Mouse (Mus musculus) urinary bladder, postnatal 14 days (tissue): ENCODE data around the gene Creb3l2.

Experiments
- DNase-seq: peaks from one replicate; pipeline ENCODE4 v3.0.0; 2021; ENCODE audit warnings: low spot score

Gene Creb3l2

DNA sequence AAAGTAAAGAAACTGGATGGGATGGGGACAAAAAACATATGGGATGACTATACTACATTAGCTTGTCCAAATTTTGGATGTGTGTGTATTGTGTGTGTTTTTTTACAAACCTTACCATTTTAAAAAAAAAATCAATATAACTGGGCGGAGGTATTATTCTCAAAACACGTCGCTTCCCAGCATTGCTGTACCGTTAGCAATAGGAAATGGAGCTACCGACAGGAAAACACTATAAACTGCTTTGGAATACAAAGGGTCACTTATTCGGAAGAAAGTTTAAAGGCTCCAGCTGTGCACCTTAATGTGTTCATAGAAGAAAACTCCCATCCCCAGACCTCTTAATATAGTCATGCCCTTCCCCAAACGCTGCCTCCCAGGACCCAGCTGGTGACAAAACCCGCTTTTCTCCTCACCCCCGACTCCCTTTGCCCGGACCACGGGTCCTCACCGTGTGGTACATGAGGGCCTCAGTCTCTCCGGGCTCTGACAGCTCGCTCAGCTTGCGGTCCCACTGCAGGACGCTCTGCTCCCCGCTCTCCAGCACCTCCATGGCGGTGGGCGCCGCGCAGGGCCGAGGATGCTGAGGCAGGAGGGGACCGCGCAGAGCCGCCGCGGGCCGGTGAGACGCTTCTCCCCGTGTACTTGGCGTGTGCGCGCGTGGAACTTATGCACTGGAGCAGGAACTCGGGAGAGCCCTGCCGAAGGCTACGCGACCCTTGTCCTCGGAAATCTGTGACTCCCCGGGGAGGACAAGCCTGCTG, 515 bp downstream of the Creb3l2 start:
- DNase-seq: no peak

DNA sequence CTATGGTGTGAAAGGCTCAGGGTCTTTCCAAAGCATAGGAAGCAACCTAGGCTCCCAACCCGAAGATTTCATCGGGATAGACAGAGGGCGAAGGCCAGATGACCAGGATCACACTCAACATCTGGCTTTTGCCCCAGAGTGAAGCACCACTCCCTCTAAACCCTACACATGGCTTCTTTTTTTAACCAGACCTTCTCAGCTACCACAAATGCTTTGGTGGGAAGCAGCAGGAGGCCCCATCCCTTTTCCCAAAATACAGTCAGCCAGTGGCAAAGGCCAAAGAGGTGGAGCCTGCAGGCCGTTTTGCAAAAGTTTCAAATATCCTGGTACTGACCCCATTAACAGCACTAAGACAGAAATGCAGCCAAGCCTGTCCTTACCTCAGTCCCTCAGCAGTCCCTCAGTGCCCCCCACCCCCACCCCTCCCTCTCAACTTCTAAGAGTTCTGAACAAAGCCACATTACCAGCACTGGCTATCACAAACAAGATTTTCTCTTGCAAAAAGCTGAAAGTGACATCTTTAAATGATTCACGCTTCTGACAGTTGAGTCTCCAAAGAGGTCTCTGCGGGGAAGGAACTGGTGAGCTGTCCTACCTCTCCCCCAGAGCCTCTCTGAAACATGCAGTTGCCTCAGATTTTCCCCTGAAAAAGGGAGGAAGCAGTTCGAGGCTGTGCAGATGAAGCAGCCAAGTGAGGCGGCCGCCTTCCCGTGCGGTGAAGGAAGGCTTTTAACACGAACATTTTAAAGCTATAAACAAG, 1.3 kb downstream of the Creb3l2 start:
- DNase-seq: no peak

DNA sequence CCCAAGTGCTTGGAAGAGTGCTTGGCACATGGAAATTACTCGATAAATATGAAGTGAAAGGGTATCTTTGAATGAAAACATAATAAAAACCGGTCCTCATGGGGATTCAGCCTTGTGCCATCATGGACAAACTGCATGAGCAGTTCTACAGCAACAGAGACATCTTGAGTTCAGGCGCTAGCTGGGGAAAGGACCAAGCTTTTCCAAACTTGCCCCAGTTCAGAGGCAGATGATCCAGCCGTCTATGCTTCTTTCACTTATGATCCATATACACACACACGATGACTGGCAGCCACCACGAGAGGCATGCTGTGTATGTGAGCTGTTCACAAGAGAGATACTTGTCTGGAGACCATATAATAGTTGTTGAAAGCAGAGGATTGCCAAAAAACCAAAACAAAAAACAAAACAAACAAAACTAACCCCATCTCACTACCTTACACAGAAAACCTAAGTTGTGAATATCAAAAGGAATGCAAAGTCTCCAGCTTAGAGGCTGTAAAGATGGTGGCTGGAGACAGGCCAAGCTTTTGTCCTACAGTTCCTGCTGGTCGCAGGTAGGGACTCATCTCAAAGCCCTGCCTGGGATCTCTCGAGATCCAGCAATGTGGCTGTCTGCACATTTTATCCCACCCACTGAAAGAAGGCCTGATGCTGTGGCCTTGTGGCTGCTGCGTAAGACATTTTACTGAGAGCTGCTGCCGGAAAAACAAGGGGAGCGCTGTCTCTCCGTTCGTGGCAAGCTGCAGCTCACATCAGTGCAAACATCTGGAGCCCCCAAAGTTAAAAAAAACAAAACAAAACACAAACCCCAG, 2.1 kb downstream of the Creb3l2 start:
- DNase-seq: no peak

DNA sequence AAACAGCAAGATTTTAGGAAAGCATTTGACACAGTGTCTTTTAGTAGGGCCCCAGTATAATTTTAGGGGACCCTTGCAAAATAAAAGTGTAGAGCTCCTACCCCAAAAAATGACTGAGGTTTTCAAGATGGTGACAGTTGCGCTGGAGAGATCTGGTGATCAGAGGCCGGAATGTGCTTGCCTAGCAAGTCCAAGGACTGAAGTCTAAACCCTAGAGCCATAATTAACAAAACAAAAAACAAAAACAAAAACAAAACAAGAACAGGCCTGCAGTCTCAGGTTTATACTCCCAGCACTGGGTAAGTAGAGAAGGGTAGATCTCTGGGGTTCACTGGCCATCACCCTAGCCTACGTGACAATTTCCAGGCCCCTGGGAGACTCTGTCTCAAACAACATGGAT, 3.4 kb downstream of the Creb3l2 start:
- DNase-seq: no peak

DNA sequence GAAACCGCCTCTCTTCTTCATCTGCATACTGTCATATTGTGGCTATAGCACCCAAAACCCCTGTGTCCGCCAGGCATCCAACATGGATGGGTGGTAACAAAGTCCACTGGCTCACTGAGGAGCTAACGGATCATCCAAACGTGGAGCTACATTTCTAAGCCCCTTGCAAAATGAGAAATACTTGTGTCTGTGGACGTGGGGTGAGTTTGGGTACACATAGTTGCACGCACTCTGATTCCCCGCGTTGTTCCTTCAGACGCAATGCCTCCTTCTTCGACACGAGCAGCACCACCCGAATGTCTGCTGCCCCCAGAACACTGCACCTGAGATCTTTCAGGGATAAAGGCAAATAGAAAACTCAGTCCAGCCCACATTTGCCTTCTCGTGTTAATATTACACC, 4.9 kb downstream of the Creb3l2 start:
- DNase-seq: no peak

DNA sequence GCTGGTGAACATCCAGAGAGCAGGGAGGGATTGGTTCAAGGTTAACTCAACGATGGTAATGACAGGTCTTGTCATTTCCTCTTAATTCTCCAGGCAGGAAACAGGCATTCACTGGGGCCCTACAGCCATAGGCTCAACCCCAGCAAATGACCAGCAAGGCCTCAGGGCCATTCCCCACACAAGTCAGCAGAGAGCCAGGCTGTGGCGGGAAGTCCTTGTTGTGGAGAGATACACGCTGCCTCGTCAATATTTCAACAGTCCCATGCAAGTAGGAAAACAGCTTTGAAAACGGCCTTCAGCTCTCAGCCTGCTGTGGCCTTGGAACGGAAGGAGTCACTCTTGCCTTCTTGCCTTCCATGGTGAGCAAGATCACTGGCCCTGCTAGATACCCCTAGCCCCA, 6.6 kb downstream of the Creb3l2 start:
- no peak for DNase-seq

DNA sequence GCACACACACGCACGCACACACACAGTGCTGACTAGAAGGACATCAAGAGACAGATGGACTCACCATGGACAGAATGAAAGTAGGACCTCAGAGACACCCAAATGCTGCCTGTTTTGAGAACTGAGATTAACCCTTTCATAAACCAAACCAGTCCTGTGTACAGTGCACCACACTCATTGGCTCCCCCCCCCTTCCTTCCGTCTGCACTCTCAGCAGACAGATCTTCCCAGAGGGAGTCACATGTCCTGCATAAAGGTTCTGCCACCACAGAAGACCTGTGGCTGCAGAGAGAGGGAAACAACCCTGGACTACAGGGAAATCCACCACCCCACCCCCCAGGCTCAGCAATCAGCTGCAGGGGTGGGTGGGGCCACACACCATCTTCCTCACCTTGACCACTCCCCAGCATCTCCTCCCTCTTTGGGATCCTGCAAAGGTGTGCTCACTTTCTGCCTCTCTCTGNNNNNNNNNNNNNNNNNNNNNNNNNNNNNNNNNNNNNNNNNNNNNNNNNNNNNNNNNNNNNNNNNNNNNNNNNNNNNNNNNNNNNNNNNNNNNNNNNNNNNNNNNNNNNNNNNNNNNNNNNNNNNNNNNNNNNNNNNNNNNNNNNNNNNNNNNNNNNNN, 12.0 kb downstream of the Creb3l2 start:
- DNase-seq: no peak

DNA sequence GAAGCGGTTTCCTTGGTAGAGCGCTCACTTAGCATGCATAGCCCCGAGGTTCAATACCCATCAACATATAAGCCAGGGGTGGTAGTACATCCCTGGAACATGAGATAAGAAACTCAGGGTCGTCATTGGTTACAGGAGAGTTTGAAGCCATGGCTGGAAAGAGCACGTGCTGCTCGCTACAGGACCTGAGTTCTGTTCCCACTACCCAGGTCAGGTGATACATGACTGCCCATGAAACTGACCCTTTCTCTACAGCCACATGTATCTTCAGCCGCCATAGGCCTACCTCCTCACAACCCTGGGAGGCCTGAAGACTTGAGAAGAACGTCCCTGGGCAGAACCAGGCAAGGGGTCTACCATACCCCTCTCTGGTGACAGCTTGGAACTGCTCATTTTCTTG, 13.0 kb downstream of the Creb3l2 start:
- no peak for DNase-seq

DNA sequence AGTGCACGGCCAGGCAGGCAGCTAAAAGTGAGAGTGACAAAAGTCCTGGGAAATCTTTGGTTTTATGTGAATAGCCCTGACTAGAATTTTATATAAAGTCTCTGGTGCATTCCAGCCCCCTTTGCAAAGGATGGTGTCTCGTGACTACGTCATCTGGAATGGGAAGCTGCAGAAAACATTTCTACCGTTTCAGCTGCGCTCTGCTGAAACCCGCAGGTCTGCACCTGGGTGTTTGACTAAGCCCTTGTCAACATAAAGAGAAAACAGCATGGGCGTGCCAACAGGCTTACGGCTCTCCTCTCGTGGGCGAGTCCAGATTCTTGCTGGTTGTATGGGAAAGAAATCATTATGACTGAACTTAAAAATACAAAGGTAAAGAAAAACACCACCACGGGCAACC, 13.9 kb downstream of the Creb3l2 start:
- DNase-seq: peak; percentile 49

DNA sequence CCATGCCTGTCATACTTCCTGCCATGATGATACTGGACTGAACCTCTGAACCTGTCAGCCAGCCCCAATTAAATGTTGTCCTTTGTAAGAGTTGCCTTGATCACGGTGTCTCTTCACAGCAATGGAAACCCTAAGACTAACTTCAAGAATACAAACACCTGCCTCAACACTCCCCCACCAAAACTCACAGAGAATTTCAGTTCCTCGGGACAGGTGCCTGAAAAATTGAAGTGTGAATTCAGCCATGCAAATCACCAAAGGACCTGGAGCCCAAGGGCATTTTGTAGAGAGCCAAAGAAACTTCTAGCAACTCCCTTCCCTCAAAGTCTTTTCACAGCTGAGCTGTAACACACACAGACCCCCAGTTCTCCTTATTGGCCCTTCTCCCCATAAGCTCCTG, 15.3 kb downstream of the Creb3l2 start:
- DNase-seq: no peak

DNA sequence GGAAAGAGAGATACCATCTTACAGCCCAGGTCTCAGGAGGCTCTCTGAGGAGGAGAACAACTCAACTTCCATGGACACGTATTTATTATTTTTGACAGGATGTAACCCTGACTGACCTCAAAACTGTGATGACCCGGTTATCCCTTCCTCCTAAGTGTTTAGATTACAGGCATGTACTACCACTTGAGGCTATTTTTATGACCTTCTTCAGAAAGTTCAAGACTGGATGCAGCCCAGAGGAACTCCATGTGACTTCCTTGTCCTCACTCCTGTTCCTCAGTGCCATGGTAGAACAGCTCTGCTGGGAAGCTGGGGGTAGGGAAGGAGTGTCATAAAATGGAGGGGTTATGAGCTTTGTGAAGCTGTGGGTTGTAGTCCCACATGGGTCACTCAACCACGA, 16.1 kb downstream of the Creb3l2 start:
- no peak for DNase-seq

DNA sequence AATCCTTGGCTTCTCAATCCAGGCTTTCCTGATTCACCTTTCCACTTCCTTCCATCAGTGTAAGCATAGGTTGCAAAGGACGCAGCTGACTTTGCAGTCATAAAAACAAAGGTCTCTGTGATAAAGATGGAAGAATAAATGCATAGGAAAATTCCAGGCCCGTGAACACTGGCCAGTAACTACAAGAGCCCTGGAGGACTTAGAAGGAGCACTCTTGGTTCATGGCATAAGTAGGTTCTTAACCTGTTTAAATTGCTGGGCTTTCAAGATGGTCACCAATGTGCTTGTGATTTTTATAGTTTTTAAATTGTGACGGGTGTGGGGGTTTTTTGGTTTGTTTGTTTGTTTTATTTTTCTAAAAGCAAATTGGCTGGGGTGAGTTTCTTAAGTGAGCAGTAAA, 16.9 kb downstream of the Creb3l2 start:
- no peak for DNase-seq

DNA sequence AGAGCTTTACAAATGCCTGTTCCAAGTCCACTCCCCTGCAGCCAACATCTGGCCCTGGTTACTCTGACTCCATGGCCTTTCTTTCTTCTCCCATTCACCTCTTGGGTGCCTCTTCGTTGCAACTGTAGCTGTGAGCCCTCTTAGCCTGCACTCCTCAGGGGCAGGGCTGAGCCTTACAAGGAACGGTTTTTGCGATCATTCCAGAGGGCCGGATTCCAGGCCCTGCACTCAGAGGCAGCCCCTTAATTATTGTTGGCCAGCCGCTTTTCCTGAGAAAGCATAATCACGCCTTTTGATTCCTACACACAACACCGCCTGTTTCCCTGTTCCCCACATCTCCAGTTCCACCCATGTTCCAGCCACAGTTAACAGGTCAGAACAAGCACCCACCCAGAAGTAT, 17.6 kb downstream of the Creb3l2 start:
- peak; percentile 46 for DNase-seq

DNA sequence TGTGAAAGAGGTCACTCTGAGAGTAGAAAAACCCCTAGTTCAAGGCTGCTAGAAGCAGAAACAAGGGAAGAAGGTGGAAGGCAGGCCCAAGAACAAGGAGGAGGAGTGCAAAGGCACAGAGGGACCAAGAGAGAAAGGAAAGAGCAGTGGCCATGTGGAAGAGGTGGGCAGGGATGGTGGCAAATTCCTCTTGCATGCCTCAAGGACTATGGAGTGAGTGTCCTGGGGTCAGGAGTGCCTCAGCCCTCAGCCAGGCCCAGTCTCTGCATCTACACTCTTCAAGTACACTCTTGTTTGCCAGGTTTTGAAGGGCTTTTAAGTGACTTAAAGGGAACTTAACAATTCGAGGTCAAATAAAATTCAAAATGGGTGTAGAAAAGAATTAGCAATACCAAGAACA, 18.6 kb downstream of the Creb3l2 start:
- no peak for DNase-seq

DNA sequence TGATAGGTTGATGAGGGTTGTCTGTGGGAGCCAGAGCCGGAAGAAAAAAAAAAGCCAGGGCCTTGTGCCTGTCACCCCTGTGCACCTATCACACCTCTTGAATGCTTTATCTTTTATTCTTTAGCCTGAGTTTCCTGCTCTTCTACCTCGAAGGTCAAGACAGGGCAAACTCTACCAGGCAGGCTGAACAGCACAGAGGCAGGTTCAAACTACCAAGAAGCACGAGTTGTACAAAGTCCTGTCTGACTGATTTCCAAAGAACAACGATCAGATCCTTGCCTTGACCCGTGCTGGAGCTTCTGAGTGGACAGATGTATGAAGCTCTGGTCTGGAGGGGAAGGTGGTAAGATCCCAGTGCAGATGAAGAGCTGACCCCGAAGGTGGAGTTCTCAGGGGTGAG, 20.8 kb downstream of the Creb3l2 start:
- no peak for DNase-seq

DNA sequence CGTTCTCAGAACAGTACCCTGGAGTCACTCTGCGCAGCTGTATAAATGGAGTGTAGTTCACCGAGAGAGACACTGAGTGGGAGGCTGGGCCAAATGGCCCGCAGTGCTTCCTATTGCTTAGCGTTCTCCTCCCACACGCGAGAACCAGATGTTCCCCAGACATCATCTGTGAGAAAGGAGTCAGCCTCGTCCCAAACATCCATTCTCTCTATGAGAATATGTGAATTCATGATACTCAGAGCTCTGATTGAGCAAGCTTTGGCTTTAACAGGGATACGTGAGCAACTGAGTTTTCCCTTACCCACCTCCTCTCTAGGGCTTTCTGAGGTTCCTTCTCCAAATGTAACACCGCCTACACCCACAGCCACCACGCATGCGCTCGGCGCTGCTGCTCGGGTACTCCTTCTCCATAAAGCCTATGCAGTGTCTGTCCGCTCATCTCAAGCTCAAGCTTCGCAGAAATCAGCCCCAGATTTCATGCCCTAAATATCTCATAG, 22.5 kb downstream of the Creb3l2 start:
- peak; percentile 64 for DNase-seq

DNA sequence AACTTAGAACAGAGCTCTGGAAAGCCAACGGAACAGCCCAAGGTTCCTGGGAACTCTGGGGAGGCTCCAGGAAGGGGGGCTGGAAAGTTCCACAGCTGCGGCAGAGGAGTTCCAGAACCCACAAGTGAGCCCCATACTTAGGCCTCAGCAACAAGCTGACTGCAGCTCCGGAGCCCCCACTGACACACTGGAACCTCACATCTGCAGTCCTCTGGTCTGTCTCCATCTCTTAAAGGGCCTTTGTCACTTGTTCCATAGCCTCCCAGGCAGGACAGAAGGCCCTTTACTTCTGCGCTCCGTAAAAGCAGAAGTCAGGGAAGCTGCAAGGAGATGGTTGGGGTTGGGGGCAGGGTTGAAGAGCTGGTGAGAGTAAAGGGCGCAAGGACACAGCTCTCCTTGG, 23.0 kb downstream of the Creb3l2 start:
- no peak for DNase-seq

DNA sequence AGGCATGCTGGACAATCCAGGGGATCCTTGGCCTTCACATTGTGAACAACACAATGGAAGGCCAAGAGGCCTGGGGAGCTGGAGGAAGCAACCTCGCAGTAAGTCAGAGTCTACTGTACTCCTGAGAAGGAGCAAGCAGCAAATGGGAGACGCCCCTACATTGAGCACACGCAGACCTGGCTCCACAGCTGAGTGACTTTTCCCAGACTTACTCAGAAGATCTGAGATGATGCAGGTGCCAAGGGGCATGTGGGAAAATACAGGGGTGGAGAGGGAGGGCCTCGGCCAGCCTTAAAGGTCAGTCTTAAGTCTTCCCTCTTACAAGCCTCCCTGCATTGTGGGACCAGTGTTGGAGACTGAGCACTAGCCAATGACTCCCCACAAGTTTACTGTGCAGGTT, 25.2 kb downstream of the Creb3l2 start:
- DNase-seq: no peak

DNA sequence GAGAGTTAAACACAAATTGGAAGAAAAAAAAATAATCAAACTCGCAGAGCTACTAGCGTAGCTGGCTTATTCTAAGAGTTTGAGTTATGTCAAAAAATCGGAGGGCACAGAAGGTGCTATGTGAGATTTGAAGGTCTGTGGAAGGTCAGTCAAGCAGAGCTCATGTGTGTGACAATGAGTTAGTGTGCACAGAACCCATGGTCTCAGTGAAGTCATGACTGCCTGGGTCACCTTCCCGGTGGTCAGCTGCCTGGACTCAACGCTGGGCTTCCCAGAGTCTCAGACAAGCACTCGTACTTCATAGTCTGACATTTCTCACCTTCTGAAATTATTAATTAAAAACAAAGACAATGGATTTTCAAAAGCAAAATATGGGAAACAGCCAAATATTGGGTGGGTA, 26.4 kb downstream of the Creb3l2 start:
- no peak for DNase-seq

DNA sequence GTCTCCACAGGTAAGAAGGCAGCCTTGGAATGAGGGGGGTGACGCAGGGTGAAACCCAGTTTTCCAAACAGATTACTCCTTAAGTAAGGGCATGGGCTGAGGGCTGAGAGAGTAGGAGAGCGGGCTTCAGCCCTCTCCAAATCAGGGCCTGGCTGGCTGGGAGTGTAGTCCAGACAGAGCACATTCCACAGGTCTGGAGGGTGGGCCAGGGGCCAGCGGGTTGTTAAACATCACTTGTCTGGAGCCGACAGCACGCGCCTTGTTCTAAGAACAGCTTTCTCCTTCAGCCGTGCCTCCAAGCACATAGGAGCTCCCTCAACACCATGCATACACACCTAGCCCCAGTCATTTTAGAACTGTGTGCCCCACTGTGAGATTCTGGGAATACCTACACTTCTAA, 26.9 kb downstream of the Creb3l2 start:
- DNase-seq: peak; percentile 76

DNA sequence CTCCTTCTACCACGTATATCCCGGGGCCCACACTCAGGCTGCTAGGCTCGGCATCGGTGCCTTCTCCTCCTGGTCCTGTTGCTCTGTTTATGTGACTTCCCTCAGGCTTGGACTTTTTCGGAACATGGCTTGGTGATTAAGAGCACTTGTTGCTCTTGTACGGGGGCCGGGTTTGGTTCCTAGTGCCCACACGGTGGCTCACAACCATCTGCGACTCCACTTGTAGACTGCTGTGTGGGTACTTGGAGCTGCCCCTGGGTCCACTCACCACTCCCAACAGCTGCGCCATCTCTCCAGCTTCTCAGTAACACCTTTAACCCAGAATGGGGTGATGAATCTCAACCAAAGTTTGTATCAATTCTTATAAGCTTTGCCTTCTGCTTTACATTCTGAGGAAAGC, 27.4 kb downstream of the Creb3l2 start:
- DNase-seq: no peak

DNA sequence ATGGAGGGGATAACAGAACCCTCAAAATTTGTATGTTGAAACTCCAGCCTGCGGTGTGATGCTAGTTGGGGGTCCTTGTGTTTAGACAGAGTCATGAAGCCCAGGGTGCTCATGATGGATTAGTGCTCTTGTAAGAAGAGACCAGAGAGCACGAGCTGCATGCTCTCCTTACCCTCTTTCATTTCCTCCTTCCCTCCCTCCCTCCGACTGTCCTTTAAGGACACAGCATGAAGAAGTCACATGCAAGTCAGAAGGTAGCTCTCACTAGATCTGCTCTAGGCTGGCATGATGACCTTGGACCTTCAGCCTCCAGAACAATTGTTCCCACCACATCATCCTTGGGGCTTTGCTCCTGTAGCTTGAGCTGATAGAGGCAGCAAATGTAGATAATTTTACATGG, 30.2 kb downstream of the Creb3l2 start:
- DNase-seq: no peak
